Mouse (Mus musculus) WW6 (cell line): ENCODE results near the gene Olfr917.

Experiments used
- DNase-seq: peaks from one replicate; pipeline ENCODE4 v3.0.0-alpha.2; 2013; ENCODE audit warnings: low read depth, low spot score

Olfr917 gene

GRCm38 (mm10) chr9:38665742-38666141 is at the start of gene Olfr917:
Gene Olfr917, minus strand, starts transcription at chr9:38665842.
- no peak for DNase-seq

- DNase-seq: no peak
These were observed 8.9 kb upstream of the Olfr917 start, which contains the start of gene Olfr918 for GRCm38 (mm10) chr9:38674501-38674900. Gene Olfr918, minus strand, starts transcription at chr9:38674601.

GRCm38 (mm10) chr9:38672887-38673286 is 7.2 kb upstream of the Olfr917 start:
- no peak for DNase-seq

- DNase-seq: no peak
These were observed 5.9 kb downstream of the Olfr917 start, which contains the start of gene Olfr916 for GRCm38 (mm10) chr9:38659775-38660174. Gene Olfr916, minus strand, starts transcription at chr9:38659875.

- no peak for DNase-seq
These were observed 33.2 kb downstream of the Olfr917 start for GRCm38 (mm10) chr9:38632406-38632805.
